Mouse (Mus musculus) bone marrow, adult 2 months (tissue): ENCODE data around the gene Tmod4.

Experiments
- CTCF ChIP-seq: fragments of 200-500 bp; IDR thresholded peaks from 2 replicates; pipeline ENCODE4 v1.5.1; 2011; ENCODE audit warnings: low read length, control low read depth; ENCODE audit not compliant: control insufficient read depth, insufficient read depth
- POLR2A ChIP-seq: fragments of 200-500 bp; IDR thresholded peaks from 2 replicates; pipeline ENCODE4 v1.6.1; 2011; ENCODE audit warnings: low read depth, mild to moderate bottlenecking, control low read depth, low read length, borderline replicate concordance; ENCODE audit not compliant: control insufficient read depth

DNA sequence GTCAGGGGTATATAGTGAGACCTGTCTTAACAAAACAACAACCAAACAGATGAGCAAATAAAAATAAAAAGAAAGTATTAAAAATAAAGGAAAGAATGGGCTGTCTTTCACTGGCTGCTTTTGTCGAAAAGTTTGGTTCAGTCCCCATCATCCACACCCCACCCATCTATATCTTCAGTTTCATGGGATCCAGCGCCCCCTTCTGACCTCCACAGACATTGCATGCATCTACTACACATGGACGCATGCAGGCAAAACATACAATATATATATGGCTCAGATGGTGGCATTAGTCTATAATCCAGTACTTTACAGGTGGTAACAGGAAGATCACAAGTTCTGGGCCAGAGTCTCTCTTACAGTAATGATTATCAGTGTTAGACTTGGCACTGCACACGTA, 29.6 kb downstream of the Tmod4 start:
- TF ChIP-seq CTCF (peak; percentile 71), POLR2A (no peak)
